Mouse (Mus musculus) CD4-positive, CD25-positive, alpha-beta regulatory T cell, adult 2 months (primary cell): ENCODE data around the gene Mocs2.
A peak's percentile ranks its signal among the peaks of the same experiment; 100 is the strongest.

Experiments
- DNase-seq: peaks from one replicate; pipeline ENCODE4 v3.0.0-alpha.2; 2012; ENCODE audit warnings: low read depth, low spot score

The Mocs2 gene

DNA sequence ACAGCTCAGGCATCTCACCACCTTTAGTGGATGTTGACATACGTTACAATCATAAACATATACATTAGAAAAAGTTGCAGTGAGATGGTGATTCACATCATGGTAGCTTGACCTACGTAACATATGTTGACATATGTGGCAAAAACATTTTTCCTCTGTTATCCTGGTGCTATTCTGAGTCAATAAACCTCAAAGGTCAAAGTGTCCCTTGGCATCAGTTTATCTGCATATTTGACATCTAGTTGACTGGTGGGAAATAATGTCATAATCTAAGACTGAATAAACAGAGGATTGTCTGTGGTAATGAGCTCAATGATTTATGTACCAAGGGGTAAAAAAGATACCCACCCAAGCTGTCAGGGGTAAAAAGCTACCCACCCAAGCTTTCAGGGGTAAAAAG, 35.1 kb downstream of the Mocs2 start:
- no peak for DNase-seq

DNA sequence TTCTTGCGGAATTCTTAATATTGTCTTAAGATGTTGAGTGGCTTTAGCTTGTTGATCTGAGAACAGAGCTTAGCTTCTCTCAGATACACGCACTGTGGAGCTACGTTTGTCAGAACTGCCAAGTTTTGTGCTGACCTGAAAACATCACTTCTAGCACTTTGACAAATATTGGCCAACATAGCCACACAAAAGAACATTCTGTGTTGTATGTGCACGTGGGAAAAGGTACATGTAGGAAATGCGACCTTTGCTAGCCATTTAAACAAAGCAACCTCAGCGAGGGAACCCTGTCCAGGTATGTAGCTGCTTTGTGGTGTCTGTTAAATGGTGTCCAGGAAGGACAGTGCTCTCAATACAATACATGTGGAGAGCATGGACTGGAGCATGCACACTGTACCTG, 36.0 kb downstream of the Mocs2 start:
- no peak for DNase-seq

- DNase-seq: no peak
Measured at GRCm38 (mm10) chr13:114854428-114854827, 36.4 kb downstream of the Mocs2 start.

- no peak for DNase-seq
Measured at GRCm38 (mm10) chr13:114855573-114856268, 37.7 kb downstream of the Mocs2 start.

DNA sequence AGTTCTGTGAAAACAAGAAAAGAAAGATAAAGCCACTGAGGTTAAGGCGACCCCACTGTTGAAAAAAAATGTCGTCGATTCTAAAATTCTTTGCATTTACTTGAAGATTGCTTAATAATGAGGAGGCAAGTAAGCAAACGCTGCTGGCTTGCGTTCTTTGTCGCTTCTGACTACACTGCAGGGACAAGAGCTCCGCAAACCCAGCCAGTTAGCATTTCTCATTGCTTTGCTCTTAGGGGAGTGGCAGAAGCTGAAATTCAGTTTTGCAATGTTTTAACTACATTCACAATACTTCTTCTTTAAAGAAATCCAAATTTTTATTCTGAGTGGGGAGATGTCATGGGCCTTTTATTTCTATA, 38.2 kb downstream of the Mocs2 start:
- no peak for DNase-seq

- DNase-seq: no peak
Measured at GRCm38 (mm10) chr13:114857525-114857924, 39.5 kb downstream of the Mocs2 start.

DNA sequence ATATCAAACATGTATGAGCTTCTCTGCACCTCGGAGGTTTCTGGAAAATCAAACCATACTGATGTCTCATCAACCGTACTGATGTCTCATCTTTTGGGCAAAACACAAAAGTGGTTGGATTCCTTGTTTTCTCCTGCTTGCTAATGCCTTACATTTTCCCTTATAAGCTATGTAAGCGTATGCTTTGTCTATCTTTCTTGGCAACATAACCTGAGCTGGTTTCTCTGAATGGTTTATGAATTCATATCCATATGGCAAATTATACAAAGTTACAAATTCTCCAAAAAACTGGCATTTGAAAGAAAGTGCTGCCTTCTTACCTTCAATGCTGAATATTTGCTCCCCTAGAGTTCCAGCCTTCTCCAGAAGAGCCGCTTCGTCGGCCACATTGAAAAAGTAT, 56.7 kb downstream of the Mocs2 start:
- DNase-seq: no peak

DNA sequence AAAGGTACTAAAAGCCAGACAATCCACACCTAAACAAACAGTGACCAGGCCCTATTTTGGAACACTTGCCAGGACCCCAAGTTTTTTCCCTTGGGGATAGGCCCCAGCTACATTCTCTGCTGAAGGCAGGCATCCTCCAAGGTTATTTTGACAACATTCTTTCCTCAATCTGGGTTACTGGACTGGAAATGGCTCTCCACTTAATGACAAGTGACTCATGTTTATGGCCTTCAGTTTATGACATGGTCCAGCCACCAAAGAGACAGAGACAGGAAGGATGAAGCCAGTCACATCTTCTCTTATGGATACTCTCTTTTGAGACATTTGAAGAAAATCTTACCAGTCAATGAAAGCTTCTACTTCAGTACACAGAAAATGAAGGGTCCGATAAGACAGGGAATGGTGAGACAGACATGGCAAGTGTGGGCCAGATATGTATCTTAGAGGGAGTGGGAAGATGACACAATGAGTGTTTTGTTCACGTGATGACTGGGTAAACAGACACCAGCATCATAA, 58.0 kb downstream of the Mocs2 start:
- no peak for DNase-seq

DNA sequence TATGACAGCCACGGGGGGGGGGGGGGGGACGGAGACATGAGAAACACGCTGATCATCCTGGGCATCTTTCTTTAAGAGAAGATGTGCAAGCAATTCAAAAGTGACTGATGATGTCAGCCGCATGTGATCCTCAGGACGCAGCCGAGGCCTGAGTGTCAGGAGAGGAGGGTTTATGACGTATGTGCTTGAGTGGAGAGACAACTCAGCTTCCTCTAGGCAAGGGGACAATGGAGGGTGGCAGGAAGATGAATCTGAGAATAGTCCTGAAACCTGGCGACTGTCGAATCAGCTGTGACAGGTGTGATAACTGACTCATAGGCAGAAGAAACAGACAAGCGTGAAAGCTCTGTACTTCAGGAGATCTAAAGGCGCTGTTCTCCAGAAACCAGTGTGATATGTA, 60.6 kb downstream of the Mocs2 start:
- DNase-seq: peak; percentile 17
